Mouse (Mus musculus): ENCODE measurements around the gene Cnih2.

DNA sequence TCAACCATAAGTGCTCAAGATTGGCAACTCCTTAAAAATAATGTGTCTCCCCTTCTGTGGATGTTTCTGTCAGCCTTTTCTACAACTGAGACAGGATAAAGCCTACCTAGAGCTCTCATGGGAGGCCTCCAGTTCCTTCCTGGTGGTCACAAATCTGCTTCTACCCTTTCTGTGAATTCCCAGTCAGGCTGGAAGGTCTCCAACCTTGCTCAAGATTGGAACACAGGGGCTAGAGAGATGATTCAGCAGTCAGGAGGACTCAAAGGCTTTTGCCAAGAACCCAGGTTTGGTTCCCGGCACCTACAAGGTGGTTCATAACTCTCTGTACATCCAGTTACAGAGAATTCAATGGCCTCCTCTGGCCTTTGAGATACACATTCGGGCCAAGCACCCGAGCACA, 24.9 kb upstream of the Cnih2 start:
- no peak for TF ChIP-seq CTCF (IDR thresholded peaks at IDR 0.05; ENCODE audit: low read depth, low read length)
- no peak for TF ChIP-seq POLR2A (IDR thresholded peaks at IDR 0.05; ENCODE audit: extremely low read depth, insufficient read depth, low read length)
